Mouse (Mus musculus) CH12F3 (cell line): ENCODE measurements around the gene Arl8a.

ENCODE experiments used
- in situ Hi-C: fragments of 300-500 bp; cut with MboI; formaldehyde crosslinking; loops from 2 replicates; pipeline ENCODE4 v1.14.3; 2020; ENCODE audit warnings: low sequenced_read_pairs

Arl8a gene

DNA sequence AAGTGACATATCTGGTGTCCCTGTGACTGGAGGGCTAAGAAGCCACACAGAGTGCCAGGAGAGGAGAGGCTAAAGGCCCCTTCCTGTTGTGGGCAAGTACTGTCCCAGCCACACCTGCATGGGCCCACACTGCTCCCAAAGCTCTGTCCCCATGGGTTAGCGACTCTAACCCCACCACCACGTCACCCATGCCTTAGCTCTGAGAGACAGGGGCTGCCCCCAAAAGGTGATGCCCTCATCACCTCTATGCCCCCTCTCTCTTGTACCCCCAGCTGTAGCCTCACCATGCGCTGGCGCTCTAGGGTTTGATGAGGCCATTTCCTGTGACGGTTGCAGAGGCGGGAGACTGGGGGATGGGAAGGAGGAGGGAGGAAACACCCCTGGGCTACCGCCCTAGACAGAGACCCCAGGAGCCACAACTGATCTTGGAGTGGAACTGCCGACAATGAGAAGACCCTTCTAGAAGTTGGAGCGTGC, 13.7 kb upstream of the Arl8a start:
- in situ Hi-C loops: no loop called here

DNA sequence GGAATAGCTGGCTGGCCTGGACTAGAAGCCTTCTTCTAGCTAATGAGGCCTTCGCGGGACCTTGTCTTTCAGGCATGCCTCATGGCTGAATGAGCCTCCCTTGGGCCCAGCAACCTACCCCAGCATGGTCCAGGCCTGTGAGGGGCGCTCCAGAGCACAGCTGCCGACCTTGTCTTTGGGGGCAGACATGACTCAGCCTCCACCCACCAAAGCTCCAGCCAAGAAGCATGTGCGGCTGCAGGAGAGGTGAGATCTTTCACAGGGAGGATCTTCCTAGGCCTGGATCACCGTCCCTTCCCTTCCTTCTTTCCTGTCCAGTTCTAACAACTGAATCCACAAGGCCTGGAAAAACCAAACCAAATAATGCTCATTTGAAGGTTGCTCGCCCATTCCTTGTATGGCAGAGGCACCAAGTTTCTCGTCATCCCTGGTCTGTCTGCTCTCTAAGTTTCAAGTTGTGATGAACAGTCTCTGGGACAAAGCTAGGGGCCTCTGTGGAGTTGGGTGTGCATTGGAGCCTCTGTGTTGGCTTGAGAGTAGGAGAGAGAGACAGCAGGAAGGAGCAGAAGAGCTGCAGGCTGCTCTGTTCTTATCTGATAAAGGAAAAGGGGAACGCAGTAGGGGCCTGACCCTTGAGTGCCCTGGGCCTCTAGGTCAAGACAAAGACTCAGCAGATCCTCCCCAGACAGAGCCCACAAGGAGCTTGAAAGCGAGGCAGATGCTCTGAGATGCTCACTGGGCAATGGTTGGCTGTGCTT, 12.8 kb upstream of the Arl8a start:
- in situ Hi-C loops: no loop called here

- in situ Hi-C loops: no loop called here
Observed at GRCm38 (mm10) chr1:135135111-135135787, 11.4 kb upstream of the Arl8a start.

DNA sequence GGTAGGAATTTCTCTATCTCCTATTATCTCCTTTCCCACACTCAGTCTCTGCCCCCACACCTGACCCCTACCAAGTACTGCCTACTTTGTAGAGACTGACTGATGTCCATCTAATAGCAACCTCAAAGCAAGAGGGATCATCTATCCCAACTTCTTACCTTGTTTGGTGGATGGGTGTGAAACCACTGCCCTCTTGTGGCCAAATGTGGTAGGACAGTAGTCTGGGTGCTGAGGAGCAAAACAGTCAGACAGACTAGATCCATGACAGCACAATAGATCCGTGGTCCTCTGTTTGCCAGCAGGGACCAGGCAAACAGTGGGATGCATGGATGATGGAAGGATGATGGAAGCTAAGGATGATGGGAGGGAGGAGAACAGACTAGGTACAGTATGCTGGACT, 10.1 kb upstream of the Arl8a start:
- in situ Hi-C loops: no loop called here

DNA sequence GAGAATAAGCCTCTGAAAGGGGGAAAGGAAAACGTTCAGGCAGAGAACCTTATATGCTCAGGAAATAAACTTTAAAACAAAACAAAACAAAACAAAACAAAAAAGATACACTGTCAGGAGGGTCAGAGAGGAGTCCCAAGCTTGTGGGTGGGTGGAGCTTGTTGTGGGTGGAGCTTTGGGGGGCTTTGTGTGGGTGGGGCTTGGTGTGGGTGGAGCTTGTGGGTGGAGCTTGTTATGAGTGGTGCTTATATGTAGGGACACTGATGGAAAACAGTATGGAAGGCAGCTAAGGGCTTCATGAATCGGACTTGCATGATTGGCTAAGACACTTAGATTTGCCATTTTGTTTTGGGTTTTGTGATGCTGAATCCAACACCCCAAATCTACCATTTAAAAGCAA, 6.7 kb upstream of the Arl8a start:
- in situ Hi-C loops: no loop called here

GRCm38 (mm10) chr1:135142452-135142851, 4.2 kb upstream of the Arl8a start:
- in situ Hi-C loops: no loop called here

- in situ Hi-C loops: no loop called here
Observed at GRCm38 (mm10) chr1:135143940-135144339, 2.7 kb upstream of the Arl8a start.

DNA sequence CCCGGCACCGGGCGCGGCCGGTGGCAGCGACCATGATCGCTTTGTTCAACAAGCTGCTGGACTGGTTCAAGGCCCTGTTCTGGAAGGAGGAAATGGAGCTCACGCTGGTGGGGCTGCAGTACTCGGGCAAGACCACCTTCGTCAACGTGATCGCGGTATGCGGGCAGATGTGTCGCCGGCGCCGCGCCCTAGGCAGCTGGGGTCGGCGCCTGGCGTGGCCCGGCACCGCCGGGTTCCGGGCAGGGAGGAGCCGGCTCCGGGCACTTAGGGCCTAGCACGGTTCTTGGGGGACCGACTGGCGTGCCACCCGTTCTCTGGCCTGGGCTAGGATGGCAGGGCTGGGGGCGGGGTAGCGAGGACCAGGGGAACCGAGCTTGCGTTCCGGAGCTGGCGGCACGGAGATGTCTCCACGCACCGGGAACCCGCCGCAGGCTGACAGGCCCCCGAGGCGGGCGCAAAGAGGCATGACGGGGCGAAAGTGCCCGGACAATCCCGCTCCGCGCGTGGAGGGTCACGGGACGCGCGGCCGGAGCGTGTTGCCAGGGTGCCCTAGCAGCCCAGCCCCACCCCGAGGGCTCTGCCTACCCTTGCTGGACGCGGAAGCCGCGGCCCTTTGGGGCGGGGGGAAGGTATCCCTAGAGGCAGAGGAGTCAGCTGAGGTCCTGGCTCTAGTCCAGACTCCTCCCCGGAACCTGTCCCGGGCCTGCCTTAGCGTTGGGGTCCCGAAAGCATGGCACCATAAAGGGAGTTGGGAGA, 500 bp downstream of the Arl8a start:
- in situ Hi-C loops: no loop called here

GRCm38 (mm10) chr1:135147702-135148058, 1.1 kb downstream of the Arl8a start:
- in situ Hi-C loops: no loop called here

DNA sequence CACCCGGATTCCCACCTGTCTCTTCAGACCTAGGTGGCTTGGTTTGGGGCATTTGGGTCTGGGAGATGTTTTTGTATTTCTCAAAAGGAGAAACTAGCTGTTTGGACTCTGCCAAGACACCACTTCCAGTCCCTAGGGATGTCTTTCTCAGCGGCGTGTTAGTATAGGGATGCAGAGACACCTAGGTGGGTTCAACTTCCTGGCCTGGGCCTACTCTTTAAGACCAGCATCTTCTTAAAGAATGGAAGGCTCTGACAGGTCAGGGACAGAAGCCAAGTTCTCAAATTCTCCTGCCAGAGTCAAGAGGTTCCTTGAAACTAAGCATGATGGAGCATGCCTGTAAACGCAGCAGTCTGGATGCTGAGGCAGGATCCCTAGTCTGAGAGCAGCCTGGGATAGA, 1.9 kb downstream of the Arl8a start:
- in situ Hi-C loops: no loop called here

DNA sequence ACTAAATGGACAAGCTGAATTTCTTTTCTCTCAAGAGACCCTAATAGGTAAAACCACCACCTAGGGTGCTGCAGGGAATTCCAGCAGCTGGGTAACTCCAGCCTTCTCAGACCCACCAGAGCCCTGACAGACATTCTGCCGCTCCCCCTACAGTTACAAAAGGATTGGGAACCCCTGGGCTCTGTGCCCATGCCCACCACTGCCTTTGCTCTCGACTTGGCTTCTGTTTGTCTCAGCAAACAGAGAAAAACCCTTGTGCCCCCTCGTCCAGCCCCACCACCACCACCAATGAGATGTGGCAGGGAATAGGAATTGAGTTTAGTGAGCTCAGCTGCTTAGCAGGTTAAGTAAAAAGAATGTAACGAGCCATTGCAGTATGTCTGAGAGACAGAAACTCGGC, 2.4 kb downstream of the Arl8a start:
- in situ Hi-C loops: no loop called here

- in situ Hi-C loops: no loop called here
Observed at GRCm38 (mm10) chr1:135154011-135154410, 7.4 kb downstream of the Arl8a start.

DNA sequence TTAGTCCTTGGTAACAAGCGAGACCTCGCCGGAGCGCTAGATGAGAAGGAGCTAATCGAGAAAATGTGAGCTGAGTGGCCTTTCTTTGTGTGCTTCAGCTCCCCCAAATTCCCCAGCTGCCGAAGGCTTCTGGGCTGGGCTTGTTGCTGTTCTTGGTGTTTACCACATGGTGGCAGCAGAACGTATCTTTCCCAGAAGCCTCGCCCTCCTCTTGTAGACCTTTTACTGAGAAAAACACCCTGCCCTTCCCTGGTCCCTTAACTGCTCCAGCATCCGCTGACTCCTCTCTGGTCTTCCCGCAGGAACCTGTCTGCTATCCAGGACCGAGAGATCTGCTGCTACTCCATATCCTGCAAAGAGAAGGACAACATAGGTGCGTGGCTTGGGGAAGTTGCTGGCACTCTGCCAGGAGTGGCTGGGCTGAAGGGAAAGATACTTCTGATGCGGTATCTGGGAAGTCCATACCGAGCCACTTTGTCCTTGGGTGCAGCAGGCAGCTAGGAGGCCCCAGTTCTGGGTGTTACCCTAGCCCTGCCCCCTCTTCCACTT, 7.9 kb downstream of the Arl8a start:
- in situ Hi-C loops: no loop called here

GRCm38 (mm10) chr1:135156300-135156699, 9.7 kb downstream of the Arl8a start:
- in situ Hi-C loops: no loop called here

DNA sequence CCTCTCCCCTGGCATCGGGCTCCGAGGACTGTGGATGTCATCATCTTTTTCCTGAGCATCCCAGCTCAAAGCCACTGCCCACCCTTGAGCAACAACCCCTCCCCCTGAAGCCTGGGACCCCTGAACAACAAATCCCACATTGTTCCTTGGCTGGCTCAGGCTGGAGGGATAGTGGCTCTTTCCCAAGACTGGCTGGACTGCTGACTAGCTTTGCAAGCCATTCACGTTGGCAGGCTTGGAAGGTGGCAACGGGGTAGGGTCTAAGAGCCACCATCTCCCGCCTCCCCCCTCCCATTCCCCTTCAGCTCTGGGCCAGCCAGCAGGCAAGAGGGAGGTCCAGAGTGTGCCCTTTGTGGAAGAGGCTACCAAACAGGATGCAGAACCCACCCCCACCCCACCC, 12.0 kb downstream of the Arl8a start:
- in situ Hi-C loops: no loop called here

GRCm38 (mm10) chr1:135159074-135159473, 12.4 kb downstream of the Arl8a start:
- in situ Hi-C loops: no loop called here

- in situ Hi-C loops: no loop called here
Observed at GRCm38 (mm10) chr1:135159556-135160123, 13.0 kb downstream of the Arl8a start.

- in situ Hi-C loops: no loop called here
Observed at GRCm38 (mm10) chr1:135160411-135161050, 13.9 kb downstream of the Arl8a start.

DNA sequence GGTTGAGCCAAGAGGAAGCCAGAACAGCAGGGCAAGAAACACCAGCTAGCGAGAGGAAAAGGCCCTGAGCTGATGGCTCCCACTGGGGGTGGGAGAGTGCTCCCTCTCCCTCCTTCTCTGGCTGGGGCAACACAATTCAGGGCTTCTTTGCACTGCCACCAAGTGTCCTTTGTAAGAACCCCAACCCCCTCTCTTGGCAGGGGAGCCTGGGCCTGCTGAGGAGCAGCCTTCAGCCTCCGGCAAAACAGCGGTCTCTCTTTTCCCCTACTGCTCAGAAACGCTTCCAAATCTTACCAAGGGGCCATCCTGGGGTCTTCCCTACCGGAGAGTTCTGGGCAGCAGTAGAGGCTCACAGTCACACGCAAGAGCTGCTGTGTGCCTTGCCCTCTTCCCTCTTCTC, 16.1 kb downstream of the Arl8a start:
- in situ Hi-C loops: no loop called here

DNA sequence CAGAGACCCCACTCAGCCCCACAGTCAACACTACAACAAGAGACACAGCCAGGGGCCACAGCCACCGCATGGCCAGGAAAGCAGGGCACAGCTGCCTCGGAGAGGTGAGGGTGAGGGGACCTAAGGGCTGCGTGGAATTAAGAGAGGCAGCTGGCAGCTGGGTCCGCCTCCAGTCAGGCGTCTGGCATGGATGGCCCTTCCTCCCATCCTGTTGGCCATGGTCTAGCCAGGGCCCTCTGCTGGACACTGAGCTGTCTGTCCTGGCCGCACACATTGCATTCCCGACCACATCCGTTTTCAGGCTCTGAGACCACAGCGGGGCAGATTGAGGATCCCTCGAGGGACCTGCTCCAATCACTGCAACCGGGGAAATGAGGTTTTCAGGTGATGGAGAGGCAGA, 20.8 kb downstream of the Arl8a start, which contains the start of gene Gpr37l1:
Gene Gpr37l1, minus strand, starts transcription at position 247 of the 400 bp plus-strand sequence.
- in situ Hi-C loops: no loop called here
